Mouse (Mus musculus): ENCODE data around the gene Pqbp1. TPM values are rescaled to one million over a fixed set of nuclear protein-coding genes. Genes with fewer than 3 reads are reported as not detected.

Gene Pqbp1
- total RNA-seq (2021) (10 to 100 TPM; 20.4 to 25.1 TPM), polyA plus RNA-seq (2012; rRNA removed) (30.7 and 42.6 TPM in 2 replicates)
- long read RNA-seq, partial matches to known transcripts: 0 of 7 reads
- long read RNA-seq, other reads (novel, unspliced or antisense): 1 of 7 reads

GRCm38 (mm10) chrX:7898880-7899874, at the start of gene Pqbp1, which contains the start of gene Timm17b:
Gene Pqbp1 (minus strand): TSS chrX:7899269.
Gene Timm17b (plus strand): TSS chrX:7899357.
- TF ChIP-seq CTCF (IDR thresholded peaks at IDR 0.05): no peak
- TF ChIP-seq EP300 (IDR thresholded peaks at IDR 0.05; ENCODE audit: insufficient read depth, low read depth, low read length): no peak
- TF ChIP-seq POLR2A (IDR thresholded peaks at IDR 0.05; ENCODE audit: insufficient read depth, low read depth, low read length): peak; percentile 76
- H3K27me3 ChIP-seq (ENCODE audit: control insufficient read depth, insufficient read depth, low read length): no peaks in the 10 kb centered on the region
- peak within 1 kb of the TSS; percentile 72 for H3K4me3 ChIP-seq
- 14% methylated on average over 62 of the region's 62 CpGs for WGBS
- H3K79me2 ChIP-seq (replicated peaks; ENCODE audit: control insufficient read depth, insufficient read depth, low read length): no peaks in the 10 kb centered on the region
- no peaks in the 10 kb centered on the region for H3K36me3 ChIP-seq (ENCODE audit: control insufficient read depth, insufficient read depth, low read length)
- DNase-seq: peak; percentile 87 to 92
- peak within 1 kb of the TSS; percentile 84 for H3K27ac ChIP-seq
- peak within 1 kb of the TSS; percentile 93 for H3K9ac ChIP-seq (ENCODE audit: low read depth, low read length)
- intact Hi-C loops (cut with DNase I): no loop called here
- H3K4me1 ChIP-seq (ENCODE audit: control insufficient read depth, insufficient read depth, low read length): no peaks in the 10 kb centered on the region

DNA sequence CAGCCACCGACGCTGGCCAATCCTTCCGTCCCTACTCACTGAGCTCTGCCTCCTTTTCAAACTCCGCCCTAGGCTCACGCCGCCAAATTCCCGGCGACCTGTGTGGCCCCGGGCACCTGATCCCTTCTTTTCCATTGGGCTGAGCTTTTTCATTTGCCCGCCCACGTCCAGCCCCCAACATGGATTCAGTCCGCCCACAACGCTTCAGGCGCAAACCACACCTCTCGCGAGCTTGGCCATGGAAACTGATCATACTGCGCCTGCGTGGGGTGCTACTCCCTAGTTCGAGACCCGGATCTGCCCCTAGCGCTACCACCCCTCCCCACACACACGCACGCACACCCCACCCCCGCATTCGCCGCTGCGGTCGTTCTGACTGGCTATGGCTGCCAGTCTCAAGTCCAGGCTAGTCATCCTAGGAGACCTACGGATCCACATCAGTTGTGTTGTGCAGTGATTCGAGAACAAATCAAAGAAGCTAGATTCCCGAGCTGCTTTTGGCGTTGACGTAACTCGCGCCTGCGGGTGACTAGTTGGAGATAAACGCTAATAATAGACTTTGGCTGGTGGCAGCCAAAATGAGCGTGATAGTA, 48.9 kb upstream of the Pqbp1 start:
- peak; percentile 91 to 95 for DNase-seq
- peak overlapping the region; percentile 55 for H3K27ac ChIP-seq
- WGBS: 15% methylated on average over 38 of the region's 38 CpGs
- intact Hi-C loops (cut with DNase I): loop anchor here (5.0 kb wide), 1 partner anchor 96 kb away; no protein-coding TSS in a partner anchor
- TF ChIP-seq POLR2A (IDR thresholded peaks at IDR 0.05; ENCODE audit: insufficient read depth, low read depth, low read length) (peak; percentile 41; the same call in 1 of the 2 replicates), EP300 (IDR thresholded peaks at IDR 0.05; ENCODE audit: insufficient read depth, low read depth, low read length) (no peak)
- no peaks in the 10 kb centered on the region for H3K36me3 ChIP-seq (ENCODE audit: control insufficient read depth, insufficient read depth, low read length)
- H3K4me1 ChIP-seq (ENCODE audit: control insufficient read depth, insufficient read depth, low read length): no peaks in the 10 kb centered on the region
- H3K27me3 ChIP-seq (ENCODE audit: control insufficient read depth, insufficient read depth, low read length): no peaks in the 10 kb centered on the region
- peak overlapping the region; percentile 19; the same call in 1 of the 2 replicates for H3K4me3 ChIP-seq
- H3K79me2 ChIP-seq (replicated peaks; ENCODE audit: control insufficient read depth, insufficient read depth, low read length): no peaks in the 10 kb centered on the region
- H3K9ac ChIP-seq (ENCODE audit: low read depth, low read length): peak overlapping the region; percentile 13

DNA sequence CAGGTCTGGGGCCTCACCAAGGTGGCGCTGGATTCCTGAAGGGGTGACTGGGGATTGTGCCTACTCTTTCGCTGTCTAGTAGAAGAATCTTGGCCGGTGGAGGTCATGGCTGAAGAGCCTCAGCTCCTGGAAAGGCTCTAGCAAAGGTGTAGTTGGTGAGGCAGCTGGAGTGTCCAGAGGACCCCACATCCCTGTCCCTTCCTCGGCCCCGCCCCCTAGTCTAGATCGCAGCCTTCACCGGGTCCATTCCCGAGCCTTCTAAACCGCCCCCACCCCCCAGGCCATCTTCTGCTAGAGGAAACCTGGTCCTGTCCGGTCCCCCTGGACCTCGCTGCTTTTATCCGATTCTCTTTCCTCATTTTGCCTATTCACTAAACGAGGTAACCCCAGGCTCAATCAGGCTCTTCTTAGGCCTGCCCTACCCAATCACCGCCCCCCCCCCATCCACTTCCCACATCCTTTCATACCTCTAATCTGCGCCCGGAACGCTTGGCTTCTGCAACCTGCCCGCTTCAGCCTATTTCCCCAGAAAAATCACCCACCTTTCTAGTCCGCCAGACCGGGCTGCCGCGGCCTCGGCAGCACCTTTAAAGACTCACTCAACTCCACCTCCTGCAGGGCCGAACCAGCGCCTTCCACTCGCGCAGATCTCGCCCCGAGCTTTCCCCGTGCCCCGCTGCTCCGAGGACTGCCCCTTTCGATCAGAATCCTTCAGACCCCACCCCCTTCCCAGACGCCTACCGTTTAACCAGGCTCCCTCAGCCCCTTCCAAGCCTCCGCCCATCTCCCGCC, 48.2 kb upstream of the Pqbp1 start, which contains the start of gene Hdac6:
Gene Hdac6 (minus strand): TSS at position 782 of the 792 bp plus-strand sequence.
- no peaks in the 10 kb centered on the region for H3K4me1 ChIP-seq (ENCODE audit: control insufficient read depth, insufficient read depth, low read length)
- intact Hi-C loops (cut with DNase I): loop anchor here (5.0 kb wide), 1 partner anchor 95 kb away; no protein-coding TSS in a partner anchor
- WGBS: 23% methylated on average over 36 of the region's 37 CpGs
- no peaks in the 10 kb centered on the region for H3K79me2 ChIP-seq (replicated peaks; ENCODE audit: control insufficient read depth, insufficient read depth, low read length)
- H3K36me3 ChIP-seq (ENCODE audit: control insufficient read depth, insufficient read depth, low read length): no peaks in the 10 kb centered on the region
- H3K27ac ChIP-seq: peak within 1 kb of the TSS; percentile 55
- H3K27me3 ChIP-seq (ENCODE audit: control insufficient read depth, insufficient read depth, low read length): no peaks in the 10 kb centered on the region
- TF ChIP-seq POLR2A (IDR thresholded peaks at IDR 0.05; ENCODE audit: insufficient read depth, low read depth, low read length): peak; percentile 46; the same call in 1 of the 2 replicates
- no peak for TF ChIP-seq CTCF (IDR thresholded peaks at IDR 0.05)
- TF ChIP-seq EP300 (IDR thresholded peaks at IDR 0.05; ENCODE audit: insufficient read depth, low read depth, low read length): no peak
- peak within 1 kb of the TSS; percentile 59 for H3K9ac ChIP-seq (ENCODE audit: low read depth, low read length)
- peak in 1 of 2 experiments; percentile 2 for DNase-seq
- peak within 1 kb of the TSS; percentile 58 for H3K4me3 ChIP-seq

GRCm38 (mm10) chrX:7945618-7946017, 46.5 kb upstream of the Pqbp1 start:
- intact Hi-C loops (cut with DNase I): loop anchor here (5.0 kb wide), 1 partner anchor 93 kb away; no protein-coding TSS in a partner anchor
- no peak for TF ChIP-seq POLR2A (IDR thresholded peaks at IDR 0.05; ENCODE audit: insufficient read depth, low read depth, low read length)
- TF ChIP-seq EP300 (IDR thresholded peaks at IDR 0.05; ENCODE audit: insufficient read depth, low read depth, low read length): no peak
- TF ChIP-seq CTCF (IDR thresholded peaks at IDR 0.05): no peak
- Histone ChIP-seq H3K36me3 (ENCODE audit: control insufficient read depth, insufficient read depth, low read length) (no peaks in the 10 kb centered on the region), H3K4me1 (ENCODE audit: control insufficient read depth, insufficient read depth, low read length) (no peaks in the 10 kb centered on the region), H3K9ac (ENCODE audit: low read depth, low read length) (no peak overlapping the region), H3K27me3 (ENCODE audit: control insufficient read depth, insufficient read depth, low read length) (no peaks in the 10 kb centered on the region), H3K27ac (no peak overlapping the region), H3K79me2 (replicated peaks; ENCODE audit: control insufficient read depth, insufficient read depth, low read length) (no peaks in the 10 kb centered on the region), H3K4me3 (no peak overlapping the region)
- no peak for DNase-seq
- WGBS: 85% methylated on average over 8 of the region's 8 CpGs

- 93% methylated on average over 6 of the region's 6 CpGs for WGBS
- DNase-seq: no peak
- Histone ChIP-seq H3K27me3 (ENCODE audit: control insufficient read depth, insufficient read depth, low read length) (no peaks in the 10 kb centered on the region), H3K4me3 (no peak overlapping the region), H3K9ac (ENCODE audit: low read depth, low read length) (no peak overlapping the region), H3K36me3 (ENCODE audit: control insufficient read depth, insufficient read depth, low read length) (no peaks in the 10 kb centered on the region), H3K4me1 (ENCODE audit: control insufficient read depth, insufficient read depth, low read length) (no peaks in the 10 kb centered on the region), H3K27ac (no peak overlapping the region), H3K79me2 (replicated peaks; ENCODE audit: control insufficient read depth, insufficient read depth, low read length) (no peaks in the 10 kb centered on the region)
- TF ChIP-seq CTCF (IDR thresholded peaks at IDR 0.05): no peak
- TF ChIP-seq POLR2A (IDR thresholded peaks at IDR 0.05; ENCODE audit: insufficient read depth, low read depth, low read length): no peak
- intact Hi-C loops (cut with DNase I): no loop called here
These were observed 38.6 kb upstream of the Pqbp1 start for GRCm38 (mm10) chrX:7937667-7938066.
